Mouse (Mus musculus) lung, adult 2 months (tissue): ENCODE measurements around the gene Rab44.

Experiments used
- CTCF ChIP-seq: fragments of 200-500 bp; IDR thresholded peaks from 2 replicates; pipeline ENCODE4 v1.5.1; 2011; ENCODE audit warnings: mild to moderate bottlenecking, low read length, control low read depth; ENCODE audit not compliant: insufficient read depth
- POLR2A ChIP-seq: fragments of 200-500 bp; IDR thresholded peaks from 2 replicates; pipeline ENCODE4 v1.6.1; 2011; ENCODE audit warnings: low read depth, mild to moderate bottlenecking, control low read depth, low read length, borderline replicate concordance; ENCODE audit errors: extremely low read depth

GRCm38 (mm10) chr17:29123578-29124174, 9.7 kb downstream of the Rab44 start:
- no peak for TF ChIP-seq CTCF
- TF ChIP-seq POLR2A, result no peak
